Comparison of ENCODE assay signal across 10 mouse cellular contexts in genomic region chr9:124441681-124442532, GRCm38 (mm10). TPM values are rescaled to one million over a fixed set of nuclear protein-coding genes. Genes with fewer than 3 reads are reported as not detected.
A peak's percentile ranks its signal among the peaks of the same experiment; 100 is the strongest.
DNase-seq lines count a peak whose midpoint lies in the region; ATAC-seq and TF ChIP-seq lines count a peak whose summit lies in the region.
"Had no signal": no experiment of that assay in that cellular context is flagged by ENCODE, and none has a peak within 500 bp of the region (broad histone marks: within the 10 kb centered on the region; RNA-seq: fewer than 3 reads in every experiment).

No protein-coding gene starts in this region.

- H3K4me2 ChIP-seq in hindbrain, embryonic 16.5 days (ENCODE audit: low read length): no peak overlapping the region
- H3K4me2 ChIP-seq in liver, embryonic 14.5 days (ENCODE audit: low read depth): no peak overlapping the region

- TF ChIP-seq EP300 in liver, embryonic 14.5 days (IDR thresholded peaks at IDR 0.05; ENCODE audit: low read depth): no peak

- no peaks in the 10 kb centered on the region for H3K27me3 ChIP-seq in hindbrain, embryonic 10.5 days (ENCODE audit: insufficient read depth, poor library complexity, severe bottlenecking)
- no peaks in the 10 kb centered on the region for H3K27me3 ChIP-seq in hindbrain, embryonic 16.5 days (replicated peaks; ENCODE audit: control insufficient read depth, insufficient read depth, low read length)
- H3K27me3 ChIP-seq in liver, embryonic 14.5 days (ENCODE audit: control insufficient read depth, insufficient read depth, low read length): no peaks in the 10 kb centered on the region

- H3K9me3 ChIP-seq in hindbrain, embryonic 10.5 days: peaks cover 35% of the 10 kb centered on the region
- peaks cover 30% of the 10 kb centered on the region for H3K9me3 ChIP-seq in hindbrain, embryonic 16.5 days (ENCODE audit: control insufficient read depth, low read length)
- H3K9me3 ChIP-seq in liver, embryonic 14.5 days (ENCODE audit: control insufficient read depth, low read length): peaks cover 17% of the 10 kb centered on the region

- DNase-seq in hindbrain, embryonic 10.5 days (ENCODE audit: low spot score): peak; percentile 3
- DNase-seq in CD4-positive helper T cell, adult 2 months (ENCODE audit: low read depth, low spot score): peak; percentile 34
- peak; percentile 1 to 13 for DNase-seq in adrenal gland, postnatal 36 days
- peak; percentile 4 to 6 for DNase-seq in frontal cortex, postnatal 25 days (ENCODE audit: low spot score in 2 of 2)
- DNase-seq in kidney, postnatal 14 days: peak; percentile 22
- no peak for DNase-seq in liver, embryonic 14.5 days (ENCODE audit: low read depth in 3 of 3, low spot score in 3 of 3)
- DNase-seq in thymus, postnatal 36 days: peak; percentile 10 to 44

- 97% methylated on average over 45 of the region's 45 CpGs for WGBS in hindbrain, embryonic 10.5 days
- 97% methylated on average over 44 of the region's 45 CpGs for WGBS in hindbrain, embryonic 16.5 days
- WGBS in liver, embryonic 14.5 days (ENCODE audit: insufficient replicate concordance): 90% methylated on average over 45 of the region's 45 CpGs

- H3K27ac ChIP-seq in hindbrain, embryonic 10.5 days: no peak overlapping the region
- no peak overlapping the region for H3K27ac ChIP-seq in hindbrain, embryonic 16.5 days (ENCODE audit: low read depth, low read length)
- no peak overlapping the region for H3K27ac ChIP-seq in liver, embryonic 14.5 days

- H3K36me3 ChIP-seq in hindbrain, embryonic 10.5 days: peaks cover 39% of the 10 kb centered on the region
- H3K36me3 ChIP-seq in hindbrain, embryonic 16.5 days (ENCODE audit: control insufficient read depth, insufficient read depth, low read length): peaks cover 33% of the 10 kb centered on the region
- H3K36me3 ChIP-seq in liver, embryonic 14.5 days (replicated peaks; ENCODE audit: control insufficient read depth, insufficient read depth, low read depth): peaks cover 9% of the 10 kb centered on the region

- no peak overlapping the region for H3K9ac ChIP-seq in hindbrain, embryonic 16.5 days (ENCODE audit: low read depth, low read length)
- no peak overlapping the region for H3K9ac ChIP-seq in liver, embryonic 14.5 days (replicated peaks)

- H3K4me1 ChIP-seq in hindbrain, embryonic 10.5 days (replicated peaks): no peaks in the 10 kb centered on the region
- H3K4me1 ChIP-seq in hindbrain, embryonic 16.5 days (ENCODE audit: control insufficient read depth, insufficient read depth, low read depth, low read length): no peaks in the 10 kb centered on the region
- no peaks in the 10 kb centered on the region for H3K4me1 ChIP-seq in liver, embryonic 14.5 days (replicated peaks; ENCODE audit: control insufficient read depth in 2 of 2, insufficient read depth in 2 of 2, low read length in 1 of 2)

- no peak for ATAC-seq in hindbrain, embryonic 16.5 days
- ATAC-seq in liver, embryonic 14.5 days (ENCODE audit: insufficient read depth): peak; percentile 14; the same call in 1 of the 2 replicates

- no peak for TF ChIP-seq CTCF in liver, embryonic 14.5 days (IDR thresholded peaks at IDR 0.05; ENCODE audit: low read depth)

- H3K4me3 ChIP-seq in hindbrain, embryonic 10.5 days: no peak overlapping the region
- no peak overlapping the region for H3K4me3 ChIP-seq in hindbrain, embryonic 16.5 days (ENCODE audit: low read length)
- no peak overlapping the region for H3K4me3 ChIP-seq in liver, embryonic 14.5 days (ENCODE audit: insufficient read depth in 1 of 2, low read depth in 2 of 2, low read length in 2 of 2)

RNA-seq across cellular contexts. Expression of gene Ppp2r3d, which starts 34.8 kb away (rescaled TPM):
- 142 and 209 TPM in 2 replicates for polyA plus RNA-seq in hindbrain, embryonic 10.5 days (2016; fragmentation: Nextera tagmentation; extraction: Ambion mirVana)
- 149 and 160 TPM in 2 replicates for polyA plus RNA-seq in hindbrain, embryonic 16.5 days (2015; fragmentation: Nextera tagmentation; extraction: Ambion mirVana)
- total RNA-seq in adrenal gland, postnatal 36 days (2021): 100 to 1,000 TPM in 1 of 2 experiments, 10 to 100 TPM in 1; 92.7 to 101 TPM
- polyA plus RNA-seq in liver, embryonic 14.5 days (2012; rRNA removed): 38.8 and 40.1 TPM in 2 replicates
- polyA plus RNA-seq in liver, embryonic 14.5 days (2014; fragmentation: Nextera tagmentation; extraction: Ambion mirVana): 19.0 and 23.2 TPM in 2 replicates

RNA-seq across cellular contexts. Expression of gene Gm21836, which starts 51.7 kb away (rescaled TPM):
- polyA plus RNA-seq in hindbrain, embryonic 10.5 days (2016; fragmentation: Nextera tagmentation; extraction: Ambion mirVana): not detected in 2 replicates
- not detected in 2 replicates for polyA plus RNA-seq in hindbrain, embryonic 16.5 days (2015; fragmentation: Nextera tagmentation; extraction: Ambion mirVana)
- not detected for total RNA-seq in adrenal gland, postnatal 36 days (2021)
- not detected in 2 replicates for polyA plus RNA-seq in liver, embryonic 14.5 days (2012; rRNA removed)
- not detected in 2 replicates for polyA plus RNA-seq in liver, embryonic 14.5 days (2014; fragmentation: Nextera tagmentation; extraction: Ambion mirVana)
- total RNA-seq: heart, postnatal 14 days had no signal
- polyA plus RNA-seq: spleen, adult 2 months had no signal

Comparison
In these comparisons a context has a peak if more than half of its experiments do, and no peak if none do; other contexts are left out.
1. DNase-seq: peak in hindbrain, embryonic 10.5 days (single experiment), CD4-positive helper T cell, adult 2 months (single experiment), adrenal gland, postnatal 36 days (2 of 2), frontal cortex, postnatal 25 days (2 of 2), kidney, postnatal 14 days (single experiment) and thymus, postnatal 36 days (2 of 2); none in liver, embryonic 14.5 days (0 of 3).